Mouse (Mus musculus) E14TG2a.4 (cell line): ENCODE measurements around the gene Spen.
"Not testable (repeated sequence)": the region's sequence is repeated elsewhere in the genome, so short reads cannot be mapped to it uniquely, and the experiment has no call there.

ENCODE experiments used
- H3K27me3 ChIP-seq: 2 replicates; pipeline ENCODE4 v1.6.1; 2014; ENCODE audit warnings: low read length, control low read depth; ENCODE audit not compliant: insufficient read depth
- H3K36me3 ChIP-seq: 2 replicates; pipeline ENCODE4 v1.6.1; 2014; ENCODE audit warnings: low read length, control low read depth; ENCODE audit not compliant: insufficient read depth
- H3K4me1 ChIP-seq: replicated peaks from 2 replicates; pipeline ENCODE4 v1.6.1; 2014; ENCODE audit warnings: low read depth, low read length, control low read depth
- H3K4me3 ChIP-seq: replicated peaks from 2 replicates; pipeline ENCODE4 v1.5.1; 2014; ENCODE audit warnings: mild to moderate bottlenecking, low read length
- H3K9me3 ChIP-seq: 2 replicates; pipeline ENCODE4 v1.6.1; 2014; ENCODE audit warnings: low read length, control low read depth
- CTCF ChIP-seq: conservative IDR thresholded peaks from 2 replicates; pipeline ENCODE4 v1.5.1; 2014; ENCODE audit warnings: low read length
- NANOG ChIP-seq: IDR thresholded peaks from 2 replicates; pipeline ENCODE4 v1.6.1; 2014; ENCODE audit warnings: borderline replicate concordance, low read length, mixed read lengths
- POU5F1 ChIP-seq: IDR thresholded peaks from 2 replicates; pipeline ENCODE4 v1.6.1; 2014; ENCODE audit warnings: low read length, borderline replicate concordance

The Spen gene

GRCm38 (mm10) chr4:141572668-141573358, 34.4 kb upstream of the Spen start:
- no peaks in the 10 kb centered on the region for H3K9me3 ChIP-seq
- no peaks in the 10 kb centered on the region for H3K27me3 ChIP-seq
- TF ChIP-seq NANOG (no peak), POU5F1 (no peak), CTCF (no peak)
- peaks cover 86% of the 10 kb centered on the region for H3K4me1 ChIP-seq
- H3K36me3 ChIP-seq = peaks cover 19% of the 10 kb centered on the region
- peak overlapping the region; percentile 75 for H3K4me3 ChIP-seq

- peaks cover 17% of the 10 kb centered on the region for H3K36me3 ChIP-seq
- no peaks in the 10 kb centered on the region for H3K27me3 ChIP-seq
- H3K9me3 ChIP-seq = no peaks in the 10 kb centered on the region
- H3K4me3 ChIP-seq = peak overlapping the region; percentile 75
- TF ChIP-seq CTCF = no peak
- no peak for TF ChIP-seq POU5F1
- no peak for TF ChIP-seq NANOG
- peaks cover 86% of the 10 kb centered on the region for H3K4me1 ChIP-seq
Observed at GRCm38 (mm10) chr4:141571934-141572333, 33.5 kb upstream of the Spen start.

- Histone ChIP-seq H3K27me3 (no peaks in the 10 kb centered on the region), H3K9me3 (no peaks in the 10 kb centered on the region), H3K4me1 (peaks cover 86% of the 10 kb centered on the region), H3K4me3 (peak overlapping the region; percentile 75), H3K36me3 (peaks cover 13% of the 10 kb centered on the region)
- TF ChIP-seq CTCF = no peak
- TF ChIP-seq NANOG = no peak
- TF ChIP-seq POU5F1 = no peak
Observed at GRCm38 (mm10) chr4:141571337-141571739, 32.9 kb upstream of the Spen start.

GRCm38 (mm10) chr4:141570821-141571220, 32.4 kb upstream of the Spen start:
- H3K9me3 ChIP-seq = no peaks in the 10 kb centered on the region
- peaks cover 86% of the 10 kb centered on the region for H3K4me1 ChIP-seq
- H3K27me3 ChIP-seq = no peaks in the 10 kb centered on the region

DNA sequence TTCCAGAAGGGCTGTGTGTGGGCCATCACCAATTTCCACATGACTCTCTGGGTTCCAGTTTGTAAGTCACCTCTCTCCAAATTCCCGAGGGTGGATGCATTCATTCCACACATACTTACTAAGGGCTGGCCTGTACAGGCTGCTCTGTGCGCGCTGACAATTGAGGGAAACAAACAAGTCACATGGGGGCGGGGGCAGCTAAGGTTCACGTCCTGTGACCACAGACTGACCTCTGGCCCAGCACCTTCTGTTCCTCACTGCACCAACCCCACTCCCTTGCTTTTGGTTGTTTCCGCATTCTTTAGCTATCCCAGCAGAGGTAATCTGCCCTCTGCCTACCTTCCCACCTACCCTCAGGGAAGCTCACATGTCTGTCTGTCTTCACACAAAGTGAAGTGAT, 31.6 kb upstream of the Spen start:
- peaks cover 81% of the 10 kb centered on the region for H3K4me1 ChIP-seq
- H3K4me3 ChIP-seq = peak overlapping the region; percentile 52
- TF ChIP-seq NANOG (no peak; the same call in 1 of the 2 replicates), CTCF (no peak), POU5F1 (no peak)
- H3K9me3 ChIP-seq = no peaks in the 10 kb centered on the region
- H3K36me3 ChIP-seq = peaks cover 13% of the 10 kb centered on the region
- no peaks in the 10 kb centered on the region for H3K27me3 ChIP-seq

More at GRCm38 (mm10) chr4:141570821-141571220, 32.4 kb upstream of the Spen start:
- H3K36me3 ChIP-seq = peaks cover 13% of the 10 kb centered on the region
- peak overlapping the region; percentile 75 for H3K4me3 ChIP-seq
- no peak for TF ChIP-seq NANOG
- TF ChIP-seq POU5F1 = no peak
- TF ChIP-seq CTCF = no peak

DNA sequence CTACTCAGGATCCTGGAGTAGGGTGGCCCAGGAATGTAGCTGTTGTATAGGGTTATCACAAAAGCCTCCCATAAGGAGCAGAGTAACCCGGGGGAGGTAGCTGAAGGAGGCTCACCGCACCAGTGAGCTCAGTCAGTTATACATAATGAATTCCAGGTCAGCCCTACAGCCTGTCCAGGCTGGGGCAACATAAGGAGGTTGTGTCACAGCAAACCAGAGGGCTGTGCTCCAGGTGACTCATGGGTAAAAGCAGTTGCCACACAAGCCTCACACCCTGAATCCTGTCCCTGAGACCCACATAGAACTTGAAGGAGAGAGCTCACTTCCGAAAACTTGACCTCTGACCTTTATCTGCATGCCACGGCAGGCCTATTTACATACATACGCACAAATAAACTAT, 30.6 kb upstream of the Spen start:
- H3K9me3 ChIP-seq = no peaks in the 10 kb centered on the region
- TF ChIP-seq NANOG (no peak), CTCF (no peak), POU5F1 (no peak)
- no peak overlapping the region for H3K4me3 ChIP-seq
- H3K27me3 ChIP-seq = no peaks in the 10 kb centered on the region
- peaks cover 77% of the 10 kb centered on the region for H3K4me1 ChIP-seq
- peaks cover 13% of the 10 kb centered on the region for H3K36me3 ChIP-seq

- H3K9me3 ChIP-seq, H3K27me3 ChIP-seq: not testable (repeated sequence)
- Histone ChIP-seq H3K4me3 (peak overlapping the region; percentile 49; the same call in 1 of the 2 replicates), H3K36me3 (peaks cover 20% of the 10 kb centered on the region), H3K4me1 (peaks cover 77% of the 10 kb centered on the region)
Observed at GRCm38 (mm10) chr4:141567174-141567573, 28.8 kb upstream of the Spen start.

GRCm38 (mm10) chr4:141566187-141566586, 27.8 kb upstream of the Spen start:
- H3K36me3 ChIP-seq = peaks cover 24% of the 10 kb centered on the region
- peaks cover 78% of the 10 kb centered on the region for H3K4me1 ChIP-seq
- no peaks in the 10 kb centered on the region for H3K27me3 ChIP-seq
- no peaks in the 10 kb centered on the region for H3K9me3 ChIP-seq
- H3K4me3 ChIP-seq = peak overlapping the region; percentile 49
- TF ChIP-seq POU5F1 (no peak), CTCF (no peak), NANOG (no peak)

DNA sequence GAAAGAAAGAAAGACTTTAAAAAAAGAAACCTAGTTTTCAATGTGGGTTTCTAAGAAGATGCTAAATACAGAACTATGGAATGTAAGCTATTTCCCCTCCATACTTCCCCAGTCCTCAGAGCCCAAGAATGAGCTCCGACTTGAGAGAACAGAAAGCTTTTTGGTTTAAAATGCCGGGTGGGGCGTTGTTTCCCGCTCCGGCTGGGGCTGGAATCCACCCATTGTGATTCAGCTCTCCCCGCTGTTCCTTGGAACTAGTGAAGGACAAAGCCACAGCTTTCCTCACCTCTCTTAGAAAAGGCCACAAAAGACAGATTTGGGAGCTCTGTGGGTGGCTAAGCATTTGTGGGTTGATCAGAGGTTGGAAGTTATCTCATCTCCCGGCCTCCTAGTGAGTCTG, 26.9 kb upstream of the Spen start:
- peaks cover 82% of the 10 kb centered on the region for H3K4me1 ChIP-seq
- H3K27me3 ChIP-seq = no peaks in the 10 kb centered on the region
- no peaks in the 10 kb centered on the region for H3K9me3 ChIP-seq
- peaks cover 24% of the 10 kb centered on the region for H3K36me3 ChIP-seq
- peak overlapping the region; percentile 49; the same call in 1 of the 2 replicates for H3K4me3 ChIP-seq
- TF ChIP-seq NANOG = peak; percentile 97
- peak; percentile 80; the same call in 1 of the 2 replicates for TF ChIP-seq POU5F1
- no peak for TF ChIP-seq CTCF
